Mouse (Mus musculus) testis, adult 2 months (tissue): ENCODE measurements around the gene Phf6.

Experiments used
- CTCF ChIP-seq: fragments of 200-500 bp; IDR thresholded peaks from 2 replicates; pipeline ENCODE4 v1.5.1; 2012; ENCODE audit warnings: low read depth, mild to moderate bottlenecking, inconsistent platforms, low read length, moderate library complexity; ENCODE audit not compliant: control insufficient read depth, insufficient read depth, insufficient replicate concordance
- POLR2A ChIP-seq: fragments of 200-500 bp; IDR thresholded peaks from 2 replicates; pipeline ENCODE4 v1.6.1; 2012; ENCODE audit warnings: low read depth, mild to moderate bottlenecking, inconsistent platforms, low read length, moderate library complexity; ENCODE audit not compliant: control insufficient read depth

- no peak for TF ChIP-seq POLR2A
- no peak for TF ChIP-seq CTCF
These were observed 44.9 kb downstream of the Phf6 start for GRCm38 (mm10) chrX:52956942-52957341.
